Comparison of ENCODE assay signal across 10 mouse cellular contexts in the genomic region with DNA sequence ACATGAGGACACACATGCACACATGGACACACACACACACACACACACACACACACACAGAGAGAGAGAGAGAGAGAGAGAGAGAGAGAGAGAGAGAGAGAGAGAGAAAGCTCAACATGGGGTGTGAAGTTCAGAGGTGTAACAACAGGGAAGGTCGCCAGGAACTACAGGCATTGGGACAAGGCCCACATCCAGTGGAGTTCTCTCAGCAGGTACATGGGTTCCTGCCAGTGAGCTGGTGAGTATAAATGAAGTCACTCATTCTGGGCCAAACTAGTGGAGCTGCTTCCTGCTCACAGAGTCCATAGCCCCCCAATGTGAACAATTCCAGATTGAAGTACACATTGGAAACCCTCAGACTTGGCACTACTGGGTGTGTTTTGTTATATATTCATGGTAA.
"Had no signal": no experiment of that assay in that cellular context is flagged by ENCODE, and none has a peak within 500 bp of the region (broad histone marks: within the 10 kb centered on the region; RNA-seq: fewer than 3 reads in every experiment).

No protein-coding gene starts in this region.

- H3K27ac ChIP-seq: kidney, embryonic 15.5 days; limb, embryonic 13.5 days; liver, embryonic 14.5 days; midbrain, embryonic 13.5 days; neural tube, embryonic 12.5 days had no signal

- H3K4me3 ChIP-seq: kidney, embryonic 15.5 days; limb, embryonic 13.5 days; midbrain, embryonic 13.5 days; neural tube, embryonic 12.5 days had no signal

- H3K4me1 ChIP-seq: midbrain, embryonic 13.5 days had no signal

- H3K27me3 ChIP-seq: kidney, embryonic 15.5 days; limb, embryonic 13.5 days; midbrain, embryonic 13.5 days; neural tube, embryonic 12.5 days had no signal

- DNase-seq: kidney, postnatal 25 days; layer of hippocampus, postnatal 36 days; lung, adult 18-20 months; thymus, adult 18-20 months; thymus, postnatal 14 days had no signal
